Mouse (Mus musculus) heart, postnatal 0 days (tissue): ENCODE data around the gene Magi1. TPM values are rescaled to one million over a fixed set of nuclear protein-coding genes. Genes with fewer than 3 reads are reported as not detected.

Source experiments
- ATAC-seq: fragments of 200-750 bp; cut with Nextera tagmentation; 2 replicates; pipeline ENCODE4 v1.8.0; 2017; ENCODE audit warnings: low read depth, moderate number of reproducible peaks, moderate library complexity; ENCODE audit not compliant: insufficient read depth
- DNase-seq: peaks from one replicate; pipeline ENCODE4 v3.0.0-alpha.2; 2016; ENCODE audit warnings: low spot score
- H3K27ac ChIP-seq: fragments of 300-500 bp; sonication (generic); 2 replicates; pipeline ENCODE4 v1.5.1; 2014; ENCODE audit warnings: low read depth, mild to moderate bottlenecking
- H3K27me3 ChIP-seq: fragments of 300-500 bp; sonication (generic); 2 replicates; pipeline ENCODE4 v1.6.1; 2014; ENCODE audit warnings: low read length, mixed read lengths; ENCODE audit not compliant: control insufficient read depth, insufficient read depth
- H3K36me3 ChIP-seq: fragments of 300-500 bp; sonication (generic); replicated peaks from 2 replicates; pipeline ENCODE4 v1.6.1; 2014; ENCODE audit warnings: low read length, mixed read lengths; ENCODE audit not compliant: control insufficient read depth, insufficient read depth
- H3K4me1 ChIP-seq: fragments of 300-500 bp; sonication (generic); 2 replicates; pipeline ENCODE4 v1.6.1; 2014; ENCODE audit warnings: antibody characterized with exemption; ENCODE audit not compliant: control insufficient read depth, insufficient read depth
- H3K4me2 ChIP-seq: fragments of 300-500 bp; sonication (generic); 2 replicates; pipeline ENCODE4 v1.6.1; 2014; ENCODE audit warnings: low read depth, mild to moderate bottlenecking, low read length, moderate library complexity
- H3K4me3 ChIP-seq: fragments of 300-500 bp; sonication (generic); 2 replicates; pipeline ENCODE4 v1.5.1; 2014; ENCODE audit warnings: low read depth, low read length
- H3K9ac ChIP-seq: fragments of 300-500 bp; sonication (generic); replicated peaks from 2 replicates; pipeline ENCODE4 v1.6.1; 2014; ENCODE audit warnings: low read depth, low read length, mixed read lengths
- H3K9me3 ChIP-seq: fragments of 300-500 bp; sonication (generic); replicated peaks from 2 replicates; pipeline ENCODE4 v1.6.1; 2016; ENCODE audit warnings: low read length; ENCODE audit not compliant: control insufficient read depth
- CTCF ChIP-seq: IDR thresholded peaks from 2 replicates; pipeline ENCODE4 v1.5.1; 2016; ENCODE audit warnings: antibody characterized with exemption, control low read depth, low read depth
- EP300 ChIP-seq: IDR thresholded peaks from 2 replicates; pipeline ENCODE4 v1.6.1; 2016; ENCODE audit warnings: antibody characterized with exemption, low read depth
- WGBS: fragments of 180-500 bp; shearing (Covaris S2); extraction: QIAGEN DNeasy Blood & Tissue Kit; methylation state at CpG from one replicate; pipeline ENCODE4 v1.1.7; 2014; 5-methylcytosine and 5-hydroxymethylcytosine counted together
- polyA plus RNA-seq: library from polyadenylated mRNA; unstranded; fragments of >200 nt; fragmentation: Nextera tagmentation; extraction: Ambion mirVana; gene quantifications from 2 replicates; pipeline ENCODE4 v1.2.1, GENCODE M21; 2015
- total RNA-seq: library from RNA; depleted of rRNA; stranded (reverse); fragments of >200 nt; gene quantifications from 2 replicates; pipeline ENCODE4 v1.2.3, GENCODE M21; 2014; ENCODE audit warnings: low replicate concordance

Gene Magi1
- total and polyA plus RNA-seq, 2 experiments from 2014 or later, result 4.6 to 15.3 TPM

GRCm38 (mm10) chr6:94189379-94189778 lies 94.3 kb downstream of the Magi1 start:
- WGBS, result 51% methylated on average over 5 of the region's 5 CpGs
- Histone ChIP-seq H3K27ac (peak overlapping the region; percentile 57), H3K36me3 (no peaks in the 10 kb centered on the region), H3K4me1 (peaks cover 43% of the 10 kb centered on the region), H3K27me3 (no peaks in the 10 kb centered on the region), H3K4me3 (no peak overlapping the region), H3K9me3 (no peaks in the 10 kb centered on the region), H3K9ac (no peak overlapping the region), H3K4me2 (no peak overlapping the region)
- DNase-seq, result no peak
- peak; percentile 59; the same call in 1 of the 2 replicates for ATAC-seq
- TF ChIP-seq EP300, result peak; percentile 73
- TF ChIP-seq CTCF, result no peak

- no peak for DNase-seq
- H3K27ac ChIP-seq, result peak overlapping the region; percentile 61
- WGBS, result 24% methylated on average over 7 of the region's 7 CpGs
- peak; percentile 33; the same call in 1 of the 2 replicates for ATAC-seq
- no peak overlapping the region for H3K4me3 ChIP-seq
- H3K27me3 ChIP-seq, result no peaks in the 10 kb centered on the region
- H3K9me3 ChIP-seq, result no peaks in the 10 kb centered on the region
- peaks cover 68% of the 10 kb centered on the region for H3K4me1 ChIP-seq
- TF ChIP-seq EP300, result peak; percentile 42; the same call in 1 of the 2 replicates
- TF ChIP-seq CTCF, result no peak
- H3K36me3 ChIP-seq, result no peaks in the 10 kb centered on the region
- no peak overlapping the region for H3K9ac ChIP-seq
- H3K4me2 ChIP-seq, result no peak overlapping the region
Observed at GRCm38 (mm10) chr6:94186628-94187319, 96.9 kb downstream of the Magi1 start.

GRCm38 (mm10) chr6:94184268-94184667 lies 99.4 kb downstream of the Magi1 start:
- H3K36me3 ChIP-seq, result no peaks in the 10 kb centered on the region
- DNase-seq, result no peak
- peaks cover 53% of the 10 kb centered on the region for H3K4me1 ChIP-seq
- TF ChIP-seq CTCF (no peak), EP300 (no peak)
- ATAC-seq, result no peak
- H3K4me2 ChIP-seq, result no peak overlapping the region
- WGBS, result 79% methylated on average over 4 of the region's 4 CpGs
- H3K9ac ChIP-seq, result no peak overlapping the region
- H3K27ac ChIP-seq, result peak overlapping the region; percentile 83
- no peaks in the 10 kb centered on the region for H3K9me3 ChIP-seq
- H3K4me3 ChIP-seq, result no peak overlapping the region
- no peaks in the 10 kb centered on the region for H3K27me3 ChIP-seq

GRCm38 (mm10) chr6:94183354-94183851 lies 100.3 kb downstream of the Magi1 start:
- no peaks in the 10 kb centered on the region for H3K9me3 ChIP-seq
- H3K36me3 ChIP-seq, result no peaks in the 10 kb centered on the region
- peaks cover 48% of the 10 kb centered on the region for H3K4me1 ChIP-seq
- peak overlapping the region; percentile 22 for H3K4me3 ChIP-seq
- no peaks in the 10 kb centered on the region for H3K27me3 ChIP-seq
- peak; percentile 63 for ATAC-seq
- H3K4me2 ChIP-seq, result peak overlapping the region; percentile 64
- TF ChIP-seq CTCF (0 out of 2 replicates have a peak, but pooled peaks have one; percentile 1), EP300 (no peak)
- DNase-seq, result peak; percentile 60
- peak overlapping the region; percentile 41; the same call in 1 of the 2 replicates for H3K9ac ChIP-seq
- 6% methylated on average over 14 of the region's 14 CpGs for WGBS
- peak overlapping the region; percentile 83 for H3K27ac ChIP-seq

GRCm38 (mm10) chr6:94181673-94182255 lies 102.0 kb downstream of the Magi1 start:
- no peak overlapping the region for H3K4me3 ChIP-seq
- WGBS, result 49% methylated on average over 2 of the region's 2 CpGs
- H3K36me3 ChIP-seq, result no peaks in the 10 kb centered on the region
- DNase-seq, result no peak
- ATAC-seq, result no peak
- H3K9me3 ChIP-seq, result no peaks in the 10 kb centered on the region
- H3K27ac ChIP-seq, result 0 out of 2 replicates have a peak overlapping the region, but pooled peaks have one; percentile 83
- H3K4me1 ChIP-seq, result peaks cover 51% of the 10 kb centered on the region
- TF ChIP-seq EP300 (no peak), CTCF (no peak)
- no peak overlapping the region for H3K9ac ChIP-seq
- H3K27me3 ChIP-seq, result no peaks in the 10 kb centered on the region
- H3K4me2 ChIP-seq, result no peak overlapping the region
